Mouse (Mus musculus) liver, adult (tissue): ENCODE measurements around the gene Stx12.

Experiments used
- GATA4 ChIP-seq: IDR thresholded peaks from 2 replicates; pipeline ENCODE4 v1.6.1; 2014; ENCODE audit warnings: mild to moderate bottlenecking, low read length; ENCODE audit not compliant: insufficient replicate concordance

Gene Stx12

GRCm38 (mm10) chr4:132884064-132884843 lies at the start of gene Stx12:
Gene Stx12 (minus strand): TSS chr4:132884509.
- peak; percentile 18; the same call in 1 of the 2 replicates for TF ChIP-seq GATA4

GRCm38 (mm10) chr4:132932752-132933404 lies 48.6 kb upstream of the Stx12 start:
- no peak for TF ChIP-seq GATA4

GRCm38 (mm10) chr4:132930784-132931183 lies 46.5 kb upstream of the Stx12 start:
- no peak for TF ChIP-seq GATA4

GRCm38 (mm10) chr4:132922558-132923008 lies 38.3 kb upstream of the Stx12 start, which contains the start of gene Fam76a:
Gene Fam76a (minus strand): TSS chr4:132922558.
- TF ChIP-seq GATA4, result peak; percentile 48; the same call in 1 of the 2 replicates

- no peak for TF ChIP-seq GATA4
These were observed 37.8 kb upstream of the Stx12 start for GRCm38 (mm10) chr4:132922061-132922530.

GRCm38 (mm10) chr4:132921488-132921887 lies 37.2 kb upstream of the Stx12 start:
- TF ChIP-seq GATA4, result no peak

GRCm38 (mm10) chr4:132920171-132920570 lies 35.9 kb upstream of the Stx12 start:
- TF ChIP-seq GATA4, result no peak

- TF ChIP-seq GATA4, result no peak
These were observed 27.8 kb upstream of the Stx12 start for GRCm38 (mm10) chr4:132912156-132912555.

- no peak for TF ChIP-seq GATA4
These were observed 21.6 kb upstream of the Stx12 start for GRCm38 (mm10) chr4:132905843-132906360.

- no peak for TF ChIP-seq GATA4
These were observed 20.5 kb upstream of the Stx12 start for GRCm38 (mm10) chr4:132904765-132905309.

GRCm38 (mm10) chr4:132904071-132904470 lies 19.8 kb upstream of the Stx12 start:
- no peak for TF ChIP-seq GATA4

- TF ChIP-seq GATA4, result no peak
These were observed 13.9 kb upstream of the Stx12 start for GRCm38 (mm10) chr4:132898197-132898596.

GRCm38 (mm10) chr4:132894402-132894801 lies 10.1 kb upstream of the Stx12 start:
- no peak for TF ChIP-seq GATA4

- TF ChIP-seq GATA4, result no peak
These were observed 600 bp upstream of the Stx12 start for GRCm38 (mm10) chr4:132884844-132885374.

- no peak for TF ChIP-seq GATA4
These were observed 697 bp downstream of the Stx12 start for GRCm38 (mm10) chr4:132883561-132884063.
